Mouse (Mus musculus) right cerebral cortex, postnatal 36 days (tissue): ENCODE data around the gene Shf.

Experiments used
- DNase-seq, 2 experiments: peaks; one replicate each; pipeline ENCODE4 v3.0.0; 2022; ENCODE audit warnings: low spot score in 2 of 2, mixed read lengths in 1 of 2

Shf gene

GRCm38 (mm10) chr2:122302574-122303241, 66.3 kb downstream of the Shf start:
- peak in 1 of 2 experiments; percentile 30 for DNase-seq

GRCm38 (mm10) chr2:122301921-122302573, 66.9 kb downstream of the Shf start:
- DNase-seq: no peak

DNA sequence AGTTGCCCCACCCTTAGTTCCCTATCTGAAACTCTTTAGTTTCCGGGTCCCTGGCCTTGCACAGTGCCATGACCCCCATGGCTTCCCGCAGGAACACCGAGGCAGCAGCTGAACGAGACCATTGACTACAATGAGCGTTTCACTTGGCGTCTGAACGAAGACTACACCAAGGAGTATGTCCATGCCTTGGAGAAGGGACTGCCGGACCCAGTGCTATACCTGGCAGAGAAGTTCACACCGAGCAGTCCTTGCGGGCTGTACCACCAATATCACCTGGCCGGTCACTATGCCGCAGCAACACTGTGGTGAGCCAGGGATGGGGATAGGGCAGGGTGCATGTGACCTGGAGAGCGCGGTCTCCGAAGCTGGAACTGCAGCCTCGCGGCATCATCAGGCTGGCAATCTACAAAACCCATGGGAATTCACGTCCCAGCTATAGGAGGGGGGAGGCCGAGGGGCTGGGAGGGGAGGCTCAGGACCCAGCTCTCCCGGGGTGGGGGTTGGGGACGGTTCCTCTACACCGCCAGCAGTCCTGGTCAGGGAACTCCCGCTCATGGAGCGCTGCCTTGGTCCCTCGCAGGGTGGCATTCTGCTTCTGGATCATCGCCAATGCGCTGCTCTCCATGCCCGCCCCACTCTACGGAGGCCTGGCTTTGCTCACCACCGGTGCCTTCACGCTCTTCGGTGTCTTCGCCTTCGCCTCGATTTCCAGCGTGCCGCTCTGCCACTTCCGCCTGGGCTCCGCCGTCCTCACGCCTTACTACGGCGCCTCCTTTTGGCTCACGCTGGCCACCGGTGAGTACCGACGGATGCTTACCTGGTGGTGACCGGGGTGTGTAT, 67.7 kb downstream of the Shf start:
- no peak for DNase-seq

- DNase-seq: no peak
Observed at GRCm38 (mm10) chr2:122300656-122301020, 68.3 kb downstream of the Shf start.

DNA sequence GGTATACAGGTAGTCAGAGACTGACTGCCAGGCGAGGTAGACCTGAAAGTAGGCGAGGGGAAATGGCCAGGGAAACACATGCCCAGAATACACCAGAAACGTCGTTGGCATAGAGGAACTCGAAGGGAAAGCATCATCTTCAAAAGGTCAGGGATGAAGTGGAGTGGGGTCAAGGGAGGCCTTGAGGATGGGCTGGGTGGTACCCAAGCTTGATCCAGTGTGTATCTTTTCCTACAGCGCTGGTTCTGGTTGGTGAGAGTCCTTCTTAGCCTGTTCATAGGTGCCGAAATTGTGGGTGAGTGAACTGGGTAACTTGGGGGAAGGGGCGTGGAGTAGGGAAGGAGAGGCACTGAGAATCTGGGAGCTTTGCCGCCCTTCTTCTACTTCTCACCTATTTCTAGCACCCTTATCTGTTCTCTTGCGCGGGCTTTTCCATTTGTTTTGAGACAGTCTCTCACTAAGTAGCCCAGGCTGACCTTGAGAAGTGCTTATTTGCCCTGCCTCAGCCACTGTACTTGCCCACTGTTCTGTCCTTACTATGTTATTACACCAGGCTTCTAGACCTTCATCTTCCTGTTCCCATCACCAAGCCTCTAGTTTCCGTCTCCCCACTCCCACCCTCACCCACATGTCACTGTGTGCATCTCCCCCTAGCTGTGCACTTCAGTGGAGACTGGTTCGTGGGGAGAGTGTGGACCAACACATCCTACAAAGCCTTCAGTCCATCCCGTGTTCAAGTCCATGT, 68.9 kb downstream of the Shf start:
- no peak for DNase-seq
